Comparison of ENCODE assay signal across 22 mouse cellular contexts in the genomic region with DNA sequence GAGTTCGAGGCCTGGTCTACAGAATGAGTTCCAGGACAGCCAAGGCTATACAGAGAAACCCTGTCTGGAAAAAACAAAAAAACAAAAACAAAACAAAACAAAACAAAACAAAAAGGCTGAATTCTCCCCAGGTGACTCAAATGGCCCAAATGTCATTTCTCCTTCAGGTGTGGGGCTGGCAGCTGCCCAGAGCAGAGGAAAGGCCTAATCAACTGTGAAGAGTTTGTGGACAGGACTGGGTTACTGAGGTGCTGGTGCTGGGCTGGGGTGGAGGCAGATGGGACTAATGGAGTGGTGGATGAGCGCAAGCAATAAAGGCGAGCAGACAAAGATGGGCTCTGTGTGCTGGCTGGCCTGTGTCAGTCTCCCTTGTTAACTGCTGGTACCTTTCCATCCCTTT.
DNase-seq lines count a peak whose midpoint lies in the region; ATAC-seq and TF ChIP-seq lines count a peak whose summit lies in the region.
"Had no signal": no experiment of that assay in that cellular context is flagged by ENCODE, and none has a peak within 500 bp of the region (broad histone marks: within the 10 kb centered on the region; RNA-seq: fewer than 3 reads in every experiment).

No protein-coding gene starts in this region.

- ATAC-seq in heart, embryonic 13.5 days (ENCODE audit: extremely low read depth, insufficient number of reproducible peaks, low FRiP score, low TSS enrichment), result no peak
- no peak for ATAC-seq in kidney, embryonic 15.5 days (replicated peaks; ENCODE audit: low FRiP score)
- ATAC-seq in midbrain, embryonic 11.5 days (ENCODE audit: low FRiP score), result no peak
- ATAC-seq in midbrain, embryonic 15.5 days (replicated peaks), result no peak
- ATAC-seq in stomach, embryonic 16.5 days (ENCODE audit: insufficient read depth, low FRiP score), result no peak
- ATAC-seq: activated CD4-positive, CD25-positive, alpha-beta regulatory T cell, adult 4 months; forebrain, postnatal 0 days; hindbrain, postnatal 0 days; midbrain, embryonic 16.5 days had no signal

- DNase-seq in heart, adult 8-10 months (ENCODE audit: low spot score), result no peak
- DNase-seq in kidney, adult 18-20 months, result no peak
- peak; percentile 60 for DNase-seq in midbrain, embryonic 11.5 days (ENCODE audit: low spot score, missing footprints)
- no peak for DNase-seq in left cerebral cortex, adult 2 months (ENCODE audit: extremely low spot score in 1 of 2, low spot score in 2 of 2)
- DNase-seq: adrenal gland, adult 8-10 months; cerebellum, adult 2 months; cerebellum, postnatal 25 days; forebrain, postnatal 0 days; lung, postnatal 14 days; retina, postnatal 1 day had no signal

- H3K9me3 ChIP-seq in heart, embryonic 13.5 days, result no peaks in the 10 kb centered on the region
- no peaks in the 10 kb centered on the region for H3K9me3 ChIP-seq in kidney, embryonic 15.5 days (replicated peaks)
- no peaks in the 10 kb centered on the region for H3K9me3 ChIP-seq in midbrain, embryonic 11.5 days (ENCODE audit: control insufficient read depth, low read length)
- no peaks in the 10 kb centered on the region for H3K9me3 ChIP-seq in midbrain, embryonic 15.5 days
- H3K9me3 ChIP-seq in stomach, embryonic 16.5 days (replicated peaks; ENCODE audit: control insufficient read depth, low read length), result no peaks in the 10 kb centered on the region
- H3K9me3 ChIP-seq: embryonic facial prominence, embryonic 12.5 days; heart, embryonic 12.5 days; liver, embryonic 15.5 days; neural tube, embryonic 13.5 days had no signal

- H3K36me3 ChIP-seq in heart, embryonic 13.5 days, result peaks cover 17% of the 10 kb centered on the region
- H3K36me3 ChIP-seq in kidney, embryonic 15.5 days, result peaks cover 31% of the 10 kb centered on the region
- no peaks in the 10 kb centered on the region for H3K36me3 ChIP-seq in midbrain, embryonic 11.5 days (ENCODE audit: control insufficient read depth, insufficient read depth, low read length)
- no peaks in the 10 kb centered on the region for H3K36me3 ChIP-seq in midbrain, embryonic 15.5 days (replicated peaks)
- H3K36me3 ChIP-seq in stomach, embryonic 16.5 days (ENCODE audit: control insufficient read depth, insufficient read depth, low read length), result peaks cover 8% of the 10 kb centered on the region; the same call in 1 of the 2 replicates
- H3K36me3 ChIP-seq: liver, embryonic 15.5 days; neural tube, embryonic 13.5 days had no signal

- H3K4me2 ChIP-seq in heart, embryonic 13.5 days, result no peak overlapping the region
- no peak overlapping the region for H3K4me2 ChIP-seq in kidney, embryonic 15.5 days
- no peak overlapping the region for H3K4me2 ChIP-seq in midbrain, embryonic 11.5 days
- H3K4me2 ChIP-seq in midbrain, embryonic 15.5 days, result no peak overlapping the region
- no peak overlapping the region for H3K4me2 ChIP-seq in stomach, embryonic 16.5 days (ENCODE audit: low read depth, low read length)
- H3K4me2 ChIP-seq: embryonic facial prominence, embryonic 12.5 days; heart, embryonic 12.5 days; liver, embryonic 15.5 days; neural tube, embryonic 13.5 days had no signal

- H3K27me3 ChIP-seq in heart, embryonic 13.5 days (replicated peaks), result no peaks in the 10 kb centered on the region
- H3K27me3 ChIP-seq in kidney, embryonic 15.5 days, result no peaks in the 10 kb centered on the region
- H3K27me3 ChIP-seq in midbrain, embryonic 11.5 days (ENCODE audit: control insufficient read depth, insufficient read depth, low read length), result no peaks in the 10 kb centered on the region
- no peaks in the 10 kb centered on the region for H3K27me3 ChIP-seq in midbrain, embryonic 15.5 days (replicated peaks)
- H3K27me3 ChIP-seq in stomach, embryonic 16.5 days (ENCODE audit: control insufficient read depth, insufficient read depth, low read length), result no peaks in the 10 kb centered on the region
- H3K27me3 ChIP-seq: embryonic facial prominence, embryonic 12.5 days; heart, embryonic 12.5 days; liver, embryonic 15.5 days; neural tube, embryonic 13.5 days had no signal

- H3K27ac ChIP-seq in heart, embryonic 13.5 days (replicated peaks), result peak overlapping the region; percentile 26; the same call in 1 of the 2 replicates
- peak overlapping the region; percentile 74 for H3K27ac ChIP-seq in kidney, embryonic 15.5 days
- H3K27ac ChIP-seq in midbrain, embryonic 11.5 days (ENCODE audit: low read depth, low read length), result no peak overlapping the region
- H3K27ac ChIP-seq in midbrain, embryonic 15.5 days, result no peak overlapping the region
- 0 out of 2 replicates have a peak overlapping the region, but pooled peaks have one; percentile 48 for H3K27ac ChIP-seq in stomach, embryonic 16.5 days (ENCODE audit: low read length)
- no peak overlapping the region for H3K27ac ChIP-seq in left cerebral cortex, adult 2 months
- H3K27ac ChIP-seq: embryonic facial prominence, embryonic 12.5 days; hindbrain, postnatal 0 days; liver, embryonic 15.5 days; neural tube, embryonic 13.5 days had no signal

- TF ChIP-seq CTCF in left cerebral cortex, adult 2 months (IDR thresholded peaks at IDR 0.05), result no peak

- WGBS in heart, embryonic 13.5 days, result 88% methylated on average over 3 of the region's 3 CpGs
- 93% methylated on average over 3 of the region's 3 CpGs for WGBS in kidney, embryonic 15.5 days
- WGBS in midbrain, embryonic 11.5 days, result 94% methylated on average over 3 of the region's 3 CpGs
- 96% methylated on average over 3 of the region's 3 CpGs for WGBS in midbrain, embryonic 15.5 days
- WGBS in stomach, embryonic 16.5 days, result 86% methylated on average over 3 of the region's 3 CpGs

- H3K4me1 ChIP-seq in heart, embryonic 13.5 days, result peaks cover 10% of the 10 kb centered on the region
- peaks cover 36% of the 10 kb centered on the region for H3K4me1 ChIP-seq in kidney, embryonic 15.5 days
- no peaks in the 10 kb centered on the region; the same call in 1 of the 2 replicates for H3K4me1 ChIP-seq in midbrain, embryonic 11.5 days (ENCODE audit: control insufficient read depth, insufficient read depth, low read length)
- no peaks in the 10 kb centered on the region for H3K4me1 ChIP-seq in midbrain, embryonic 15.5 days
- H3K4me1 ChIP-seq in stomach, embryonic 16.5 days (ENCODE audit: control insufficient read depth, insufficient read depth, low read length), result peaks cover 24% of the 10 kb centered on the region
- H3K4me1 ChIP-seq: liver, embryonic 15.5 days had no signal

- no peak overlapping the region for H3K4me3 ChIP-seq in heart, embryonic 13.5 days
- H3K4me3 ChIP-seq in kidney, embryonic 15.5 days (replicated peaks), result no peak overlapping the region
- no peak overlapping the region for H3K4me3 ChIP-seq in midbrain, embryonic 11.5 days (ENCODE audit: low read depth, low read length)
- H3K4me3 ChIP-seq in midbrain, embryonic 15.5 days, result no peak overlapping the region
- H3K4me3 ChIP-seq in stomach, embryonic 16.5 days (replicated peaks; ENCODE audit: low read length), result no peak overlapping the region
- H3K4me3 ChIP-seq in left cerebral cortex, adult 2 months, result no peak overlapping the region
- H3K4me3 ChIP-seq: embryonic facial prominence, embryonic 12.5 days; heart, embryonic 12.5 days; liver, embryonic 15.5 days; myocyte; neural tube, embryonic 13.5 days had no signal

- intact Hi-C loops in left cerebral cortex, adult 2 months (cut with DNase I), result no loop called here

- H3K9ac ChIP-seq in heart, embryonic 13.5 days, result no peak overlapping the region
- no peak overlapping the region for H3K9ac ChIP-seq in kidney, embryonic 15.5 days
- no peak overlapping the region for H3K9ac ChIP-seq in midbrain, embryonic 11.5 days (ENCODE audit: low read length)
- H3K9ac ChIP-seq in midbrain, embryonic 15.5 days, result no peak overlapping the region
- H3K9ac ChIP-seq in stomach, embryonic 16.5 days (ENCODE audit: low read length), result no peak overlapping the region
- H3K9ac ChIP-seq: embryonic facial prominence, embryonic 12.5 days; forebrain, postnatal 0 days; heart, embryonic 12.5 days; liver, embryonic 15.5 days; neural tube, embryonic 13.5 days had no signal

Comparison
In these comparisons a context has a peak if more than half of its experiments do, and no peak if none do; other contexts are left out.
1. H3K27ac ChIP-seq: peak in heart, embryonic 13.5 days (single experiment), kidney, embryonic 15.5 days (single experiment) and stomach, embryonic 16.5 days (single experiment); none in midbrain, embryonic 11.5 days (single experiment), midbrain, embryonic 15.5 days (single experiment) and left cerebral cortex, adult 2 months (single experiment).